Mouse (Mus musculus) adrenal gland, adult 18-20 months (tissue): ENCODE measurements around the gene Ank. TPM values are rescaled to one million over a fixed set of nuclear protein-coding genes. Genes with fewer than 3 reads are reported as not detected.

ENCODE experiments used
- DNase-seq, 2 experiments: peaks; one replicate each; pipeline ENCODE4 v3.0.0; 2021 to 2022; ENCODE audit warnings: low spot score in 2 of 2
- total RNA-seq, 2 experiments: library from RNA; stranded (reverse); gene quantifications; 1 replicate in 1 of 2; 2 replicates in 1 of 2; pipeline ENCODE4 v1.2.3; 2021

The Ank gene
- total RNA-seq, 2 experiments from 2014 or later, result 52.6 to 87.9 TPM

DNA sequence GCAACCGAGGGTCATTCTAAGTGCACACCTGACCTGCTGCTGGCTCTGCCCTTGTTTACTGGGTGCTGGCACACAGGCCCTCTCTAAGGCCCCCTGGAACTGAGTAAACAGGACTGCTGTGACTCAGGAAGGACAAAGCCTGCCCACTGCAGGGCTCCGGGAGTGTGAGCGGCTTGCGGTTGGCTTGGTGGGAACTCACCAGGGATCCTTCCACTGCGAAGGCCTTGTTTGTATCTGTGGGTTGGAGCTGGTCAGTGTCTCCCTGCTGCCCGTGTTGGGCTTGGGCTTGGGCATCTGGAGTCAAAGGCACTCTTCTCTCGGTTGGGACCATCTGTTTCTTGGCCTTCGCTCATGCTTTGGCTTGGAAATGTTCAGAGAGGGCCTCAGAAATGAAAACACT, 129.1 kb downstream of the Ank start:
- no peak for DNase-seq

DNA sequence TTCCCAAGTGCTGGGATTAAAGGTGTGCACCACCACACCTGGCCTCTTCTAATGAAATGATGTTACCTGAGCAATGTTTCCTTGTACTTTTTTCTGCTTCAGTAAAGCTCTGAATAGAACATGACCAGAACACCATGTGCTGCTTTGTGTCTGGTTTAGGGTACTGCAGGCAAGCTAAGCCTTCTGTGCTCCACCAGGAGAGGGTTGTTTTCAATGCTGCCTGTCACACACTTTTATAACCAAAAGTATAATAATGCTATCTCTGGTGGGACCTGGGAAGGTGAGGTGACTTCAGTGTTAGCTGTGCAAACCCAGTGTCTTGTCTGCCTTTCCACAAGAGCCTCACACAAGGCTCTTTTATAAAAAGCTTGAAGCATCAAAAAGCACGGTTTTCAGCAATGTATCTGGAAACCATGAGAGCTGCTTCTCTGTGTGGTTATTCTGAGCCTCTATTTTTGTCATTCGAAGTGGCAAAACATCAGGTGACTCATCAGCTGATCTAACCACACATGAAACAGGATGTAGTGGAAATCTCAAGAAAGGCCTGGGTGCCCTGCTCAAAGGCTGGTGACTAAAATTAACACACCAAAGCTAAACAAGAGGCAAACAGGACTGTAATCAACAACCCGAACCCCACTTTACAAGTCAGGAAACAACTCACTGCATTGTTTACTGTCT, 130.1 kb downstream of the Ank start:
- no peak for DNase-seq

DNA sequence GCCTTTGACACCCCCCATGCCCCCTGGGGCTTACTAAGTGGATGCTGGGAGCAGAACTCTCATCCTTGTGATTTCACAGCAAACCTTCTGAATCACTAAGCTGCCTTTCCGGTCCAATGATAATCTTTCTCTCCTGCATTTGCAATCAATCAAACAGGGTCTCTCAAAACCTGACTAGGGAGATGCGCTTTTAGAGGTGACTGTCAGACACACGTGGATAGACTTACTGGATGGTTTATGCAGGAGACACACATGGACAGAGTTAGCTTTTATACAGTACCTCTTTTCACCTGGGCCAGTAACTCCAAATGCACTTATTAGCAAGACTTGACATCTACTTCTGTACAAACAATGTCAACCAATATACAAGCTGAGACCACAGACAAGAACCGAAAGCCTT, 131.0 kb downstream of the Ank start:
- DNase-seq, result no peak

DNA sequence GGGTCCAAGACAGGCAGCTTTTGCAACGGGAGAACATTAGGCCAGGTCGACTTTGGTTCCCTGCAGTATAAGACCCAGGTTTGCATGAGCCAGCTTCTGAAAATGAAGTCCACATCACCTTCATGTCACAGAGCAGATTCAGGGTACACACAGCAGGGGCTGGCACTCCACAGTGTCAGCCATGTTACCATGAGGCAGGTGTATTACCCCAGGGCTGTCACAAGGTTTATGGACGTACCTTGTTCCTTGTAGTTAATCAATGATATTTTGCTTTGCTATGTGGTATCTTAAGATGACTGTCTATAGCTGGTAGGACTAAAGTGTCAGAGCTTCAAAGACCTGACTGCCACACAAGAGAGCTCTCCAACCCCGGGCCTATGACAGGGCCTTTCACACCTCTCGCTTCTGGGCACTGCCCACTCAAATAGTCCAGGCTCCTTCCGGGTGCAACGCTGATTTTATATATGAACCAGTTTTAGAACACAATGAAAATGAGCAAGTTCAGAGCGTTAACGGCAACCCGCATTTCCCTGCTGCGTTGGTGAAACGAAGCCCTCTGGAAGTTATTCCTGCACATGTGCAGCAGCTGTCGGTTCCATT, 132.4 kb downstream of the Ank start:
- no peak for DNase-seq

DNA sequence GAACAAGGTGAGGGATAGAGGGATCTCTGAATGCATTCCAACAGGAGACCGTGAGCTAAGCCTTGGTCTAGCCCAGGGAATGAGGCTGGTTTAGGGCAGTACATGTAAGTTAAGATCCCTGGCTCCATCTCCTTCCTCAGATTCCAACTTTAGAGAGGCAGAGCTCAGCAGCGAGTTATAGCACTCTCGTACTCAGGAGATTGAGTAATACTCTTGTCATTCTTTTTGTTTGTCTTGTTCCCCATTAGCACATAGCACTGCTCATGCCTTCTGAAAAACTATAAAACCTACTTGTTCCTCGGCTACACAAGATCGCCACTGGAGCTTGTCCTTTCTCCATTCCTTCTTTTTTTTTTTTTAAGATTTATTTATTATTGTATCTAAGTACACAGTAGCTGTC, 134.0 kb downstream of the Ank start:
- DNase-seq, result no peak

DNA sequence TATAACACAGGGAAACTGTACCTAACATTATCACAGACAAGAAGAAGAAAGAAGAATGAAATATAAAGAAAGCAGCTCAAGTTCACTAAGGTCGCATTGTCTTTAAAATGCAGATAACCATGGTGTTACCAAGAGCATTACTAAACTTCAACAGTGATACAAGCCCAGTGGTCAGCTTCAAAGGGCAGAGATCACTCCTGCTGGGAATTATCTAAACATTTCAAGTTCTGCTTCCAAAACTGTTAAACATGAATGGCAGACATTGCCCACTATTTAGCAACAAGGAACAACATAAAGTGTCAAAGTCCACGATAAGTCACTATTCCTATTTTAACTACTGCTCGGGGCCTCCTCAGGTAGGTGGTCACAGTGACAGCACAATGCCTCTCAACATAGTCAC, 138.1 kb downstream of the Ank start:
- no peak for DNase-seq

DNA sequence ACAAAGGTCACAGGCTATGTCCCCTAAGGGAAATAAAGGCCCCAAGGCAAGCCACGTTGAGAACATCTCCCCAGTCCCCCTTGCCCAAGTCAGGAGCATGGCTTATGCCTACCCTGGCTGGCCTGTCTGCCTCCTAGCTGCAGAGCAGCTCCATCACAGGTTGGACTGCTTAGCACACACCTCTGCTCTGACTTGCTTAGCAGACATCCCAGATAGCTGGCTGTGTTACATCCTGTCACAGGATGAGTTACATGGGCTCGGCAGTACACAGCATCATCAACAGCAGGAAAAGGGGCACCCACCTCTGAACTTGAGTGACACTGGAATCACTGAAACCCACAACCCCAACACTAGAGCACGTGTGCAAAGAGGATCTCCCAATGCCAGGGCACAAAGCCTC, 138.8 kb downstream of the Ank start:
- no peak for DNase-seq

DNA sequence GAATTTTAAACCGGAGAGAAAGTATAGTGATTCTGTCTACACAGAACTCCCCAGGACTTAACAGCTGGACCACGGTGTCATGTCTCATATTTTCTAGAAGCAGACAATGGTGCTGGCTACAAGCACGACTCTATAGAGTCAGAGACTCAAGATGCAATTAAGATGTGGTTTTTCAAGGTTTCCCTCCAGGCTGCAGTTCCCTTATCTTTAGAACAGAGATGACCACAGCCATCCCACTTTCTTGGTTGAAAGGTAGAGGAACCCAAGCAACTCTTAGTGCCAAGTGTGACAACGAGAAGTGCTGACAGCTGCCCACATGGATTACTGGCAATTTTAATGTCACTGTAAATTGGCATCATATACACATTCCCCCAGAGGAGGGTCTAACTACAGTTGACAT, 143.1 kb downstream of the Ank start:
- DNase-seq, result no peak

DNA sequence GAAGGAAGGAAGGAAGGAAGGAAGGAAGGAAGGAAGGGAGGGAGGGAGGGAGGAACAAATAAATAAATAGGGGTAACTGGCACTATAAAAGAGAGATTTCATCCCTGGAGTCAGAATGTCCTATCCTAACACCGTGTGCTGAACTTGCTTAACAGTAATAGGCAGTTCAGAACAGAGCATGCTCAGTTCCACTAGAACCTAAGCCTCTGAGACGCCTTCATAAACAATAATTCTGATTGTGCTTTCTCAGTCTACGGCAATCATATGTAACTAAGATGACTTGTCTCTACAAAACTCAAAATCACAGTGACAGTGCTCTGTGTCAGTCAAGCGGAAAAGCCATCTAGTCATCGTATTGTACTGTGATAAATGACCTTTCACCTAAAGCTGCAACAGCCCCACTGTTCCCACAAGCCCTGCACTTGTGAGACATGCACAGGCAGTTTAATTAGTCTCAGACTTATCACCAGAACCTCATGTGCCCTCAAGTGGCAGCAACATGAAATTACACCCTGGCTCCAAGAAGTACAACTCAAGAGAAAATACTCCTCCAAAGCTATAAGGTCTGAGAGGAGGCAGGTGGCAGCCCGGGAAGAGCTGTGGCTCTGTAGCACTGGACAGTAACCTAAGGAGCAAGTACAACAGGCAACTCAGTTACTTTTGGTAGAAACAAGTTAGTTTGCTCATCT, 146.2 kb downstream of the Ank start:
- DNase-seq, result peak; percentile 44 to 60

DNA sequence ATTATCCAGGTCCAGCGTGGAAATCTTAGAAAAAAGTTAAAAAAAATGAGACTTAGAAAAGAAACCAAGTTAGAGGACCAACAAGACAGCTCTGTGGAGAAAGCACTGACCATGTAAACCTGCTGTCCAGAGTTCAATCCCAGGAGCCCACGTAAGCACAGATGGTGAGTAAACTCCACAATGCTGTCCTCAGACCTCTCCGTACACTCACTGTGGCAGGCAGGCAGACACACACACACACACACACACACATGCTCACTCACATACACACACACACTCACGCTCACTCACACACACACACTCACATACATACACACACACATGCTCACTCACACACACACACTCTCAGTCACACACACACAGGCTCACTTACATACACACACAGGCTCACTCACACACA, 146.8 kb downstream of the Ank start:
- DNase-seq, result no peak

DNA sequence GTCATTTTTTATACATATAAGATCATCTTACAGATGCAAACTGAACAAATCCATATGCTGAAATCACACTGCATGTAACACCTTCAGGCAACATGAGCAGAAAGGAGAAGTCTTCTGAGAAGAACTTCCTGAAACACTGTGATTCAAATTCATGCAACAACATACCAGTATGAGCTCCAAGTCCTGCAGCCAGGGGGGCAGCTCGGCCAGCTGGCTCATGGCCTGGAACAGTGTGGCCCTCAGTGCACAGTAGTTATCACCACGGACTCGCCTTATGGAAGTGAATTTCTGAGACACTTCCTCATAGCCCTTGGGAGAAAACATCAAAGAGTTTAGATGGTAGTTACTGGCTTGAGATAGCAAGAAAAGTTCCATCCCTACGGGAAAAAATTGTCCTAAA, 149.7 kb downstream of the Ank start:
- no peak for DNase-seq

DNA sequence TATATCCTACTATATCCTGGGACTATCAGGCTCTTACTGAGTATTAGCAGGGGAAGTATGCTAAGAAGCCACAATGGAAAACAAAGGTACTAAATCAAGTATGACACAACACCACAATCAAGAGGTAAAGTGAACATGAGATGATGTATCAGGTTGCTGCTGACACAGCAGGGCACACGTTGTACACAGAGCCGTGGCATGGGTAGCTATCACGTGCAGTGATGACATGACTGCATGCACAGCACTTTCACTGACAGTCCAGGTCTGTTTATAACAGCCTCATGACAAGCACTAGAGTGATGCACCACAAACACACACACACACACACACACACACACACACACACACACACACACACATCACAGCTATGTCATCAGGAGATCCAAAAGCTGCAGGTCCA, 150.8 kb downstream of the Ank start:
- DNase-seq, result no peak

DNA sequence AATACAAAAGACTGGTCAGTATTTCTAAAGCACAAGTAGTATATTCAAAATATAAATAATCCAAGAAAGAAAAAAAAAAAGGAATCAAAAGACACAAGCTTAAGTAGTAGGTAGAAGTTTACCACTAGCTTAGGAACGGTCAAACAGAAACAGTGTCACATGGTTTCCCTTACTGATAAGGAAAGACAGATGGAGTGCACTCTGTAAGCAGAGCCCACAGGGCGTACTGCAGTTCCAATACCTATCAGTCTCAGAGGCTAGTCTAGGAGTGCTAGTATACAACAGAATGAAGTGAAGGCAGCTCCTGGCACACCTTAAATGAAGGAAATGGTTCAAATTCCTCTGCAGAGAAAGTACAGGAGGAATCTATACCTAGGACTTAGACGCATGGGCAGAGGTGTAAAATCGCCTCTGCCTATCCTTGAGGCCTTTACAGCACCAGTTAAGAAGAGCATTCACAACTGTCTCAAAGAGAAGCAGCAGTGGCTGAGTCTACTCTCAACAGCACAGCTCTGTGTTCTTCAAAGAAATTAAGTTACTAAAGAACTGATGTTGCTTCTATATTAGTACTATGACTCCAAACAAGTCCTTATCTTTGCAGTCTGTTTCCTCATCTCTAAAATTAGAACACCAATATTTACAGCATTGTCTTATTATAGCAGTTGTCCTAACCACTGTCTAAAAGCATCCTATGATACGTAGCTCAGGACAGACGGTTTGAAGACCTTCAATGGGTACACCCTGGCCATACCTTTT, 152.5 kb downstream of the Ank start:
- DNase-seq, result no peak

DNA sequence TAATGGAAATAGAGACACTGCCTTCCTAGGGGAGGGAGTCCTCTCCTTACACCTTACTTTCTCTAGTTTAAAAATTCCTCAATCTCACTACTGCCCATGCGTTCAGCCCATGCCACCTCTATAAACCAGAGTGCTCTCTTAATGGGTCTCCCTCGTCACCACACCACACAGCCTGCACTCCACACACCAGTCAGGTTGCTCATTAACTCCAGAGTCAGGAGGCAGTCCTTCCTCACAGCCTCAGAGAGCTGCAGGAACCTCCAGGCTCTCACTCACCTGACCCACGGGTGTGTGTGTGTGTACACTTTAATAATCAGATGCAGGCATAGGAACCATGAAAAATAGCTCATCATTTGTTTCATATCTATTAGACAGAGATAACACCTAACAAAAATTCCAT, 153.2 kb downstream of the Ank start:
- no peak for DNase-seq

DNA sequence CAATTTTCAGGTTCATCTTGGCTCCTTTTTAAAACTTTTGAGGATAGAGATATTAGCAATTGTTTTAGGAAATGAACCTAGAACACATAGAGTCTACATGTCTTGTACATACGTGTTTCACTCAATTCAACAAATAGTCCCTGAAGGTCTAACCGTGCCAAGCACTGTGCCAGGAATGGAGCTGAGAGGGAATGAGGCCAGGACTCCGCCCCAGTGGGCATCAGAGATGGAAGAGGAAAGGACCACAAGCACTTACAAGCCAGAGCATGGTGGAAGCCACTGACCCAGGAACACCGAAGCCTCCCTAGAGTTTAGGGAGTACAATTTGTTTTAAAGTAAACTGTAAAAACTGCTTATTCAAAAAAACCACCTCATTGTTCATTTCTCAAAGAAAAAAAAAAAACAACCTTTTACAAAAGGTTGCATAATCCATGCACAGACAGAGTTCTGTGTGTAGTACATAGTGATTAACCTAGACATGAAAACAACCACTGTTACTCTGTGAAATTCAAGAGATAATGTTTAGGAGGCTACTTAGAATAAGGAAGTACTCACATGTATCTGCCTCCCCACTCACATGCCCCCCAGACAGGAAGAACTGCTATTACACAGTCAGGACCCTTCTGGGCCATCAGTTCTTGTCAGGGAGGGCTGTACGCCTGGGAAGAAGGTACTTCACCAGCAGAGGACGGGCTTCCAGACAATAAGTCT, 154.2 kb downstream of the Ank start:
- DNase-seq, result no peak

DNA sequence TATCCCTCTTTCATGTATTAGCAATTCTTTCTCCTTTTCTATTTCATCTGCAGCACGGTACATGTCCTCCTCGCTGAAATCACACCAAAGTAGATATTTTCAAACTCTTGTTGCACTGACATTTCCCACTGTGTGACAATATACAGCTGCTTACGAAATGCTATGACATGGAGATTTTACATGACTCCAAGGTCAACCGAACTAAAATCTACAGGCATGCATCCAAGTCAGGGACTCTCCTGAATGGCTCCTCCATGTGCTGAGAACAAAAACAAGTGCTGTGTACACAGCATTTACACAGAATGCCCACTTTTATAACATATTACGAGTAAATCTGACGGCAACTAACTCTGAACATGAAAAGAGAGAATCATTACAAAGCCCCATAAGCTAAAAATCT, 156.8 kb downstream of the Ank start:
- DNase-seq, result no peak

DNA sequence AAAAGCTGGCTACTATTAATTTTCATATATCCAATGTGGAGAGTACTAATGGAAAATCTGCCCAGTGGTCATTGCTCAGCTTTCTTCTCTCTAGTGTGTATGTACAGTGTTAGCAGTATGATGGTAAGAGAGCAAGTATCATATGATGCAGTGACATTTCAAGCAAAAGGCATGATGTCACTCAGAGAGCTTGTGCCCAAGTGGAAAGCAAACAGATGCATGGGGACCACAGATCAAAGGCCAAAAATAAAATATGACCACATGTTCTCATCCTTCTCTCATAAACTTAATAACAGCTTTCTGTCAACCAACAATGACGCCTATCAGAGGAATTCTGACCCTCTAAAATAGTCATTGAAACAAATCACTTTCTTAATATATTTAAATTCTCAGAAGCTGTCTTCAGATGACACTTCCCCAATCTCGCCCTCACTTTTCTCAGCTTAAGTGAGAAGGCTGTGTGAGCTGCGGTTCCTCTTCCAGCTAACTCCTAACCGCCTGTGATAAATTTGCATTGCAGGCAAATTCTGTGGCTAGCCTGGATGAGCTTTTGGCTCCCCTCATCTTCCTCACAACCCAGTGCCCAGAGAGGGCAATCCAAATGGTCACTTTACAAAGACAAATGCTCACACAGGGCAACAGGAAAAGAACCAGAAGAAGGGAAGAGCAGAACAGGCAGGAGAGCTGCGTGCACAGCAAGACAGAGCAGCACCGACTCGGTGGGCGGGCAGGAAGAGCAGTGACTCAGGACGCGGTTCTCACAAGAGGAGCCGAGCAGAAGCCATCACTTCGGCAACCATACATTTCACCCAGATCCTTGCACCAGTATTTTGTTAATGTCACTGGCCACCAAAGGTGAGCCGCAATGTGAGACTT, 158.8 kb downstream of the Ank start:
- DNase-seq, result no peak

DNA sequence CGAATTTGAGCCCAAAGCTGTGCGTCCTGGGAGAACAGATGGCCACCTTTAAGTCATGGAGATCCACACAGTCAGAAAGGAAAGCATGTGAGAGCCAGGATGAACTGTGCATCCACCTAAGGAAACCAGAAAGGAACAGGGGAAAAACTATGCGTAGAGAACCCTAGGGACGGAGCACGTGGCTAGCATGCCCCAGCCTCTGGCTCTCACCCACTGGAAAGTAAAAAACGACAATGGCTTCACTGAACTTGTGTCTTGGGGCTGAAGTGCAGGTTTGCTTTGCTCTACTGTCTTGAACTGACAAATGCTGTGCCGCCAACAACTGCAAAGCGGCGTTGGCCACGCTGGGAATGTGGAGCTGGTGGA, 159.4 kb downstream of the Ank start:
- no peak for DNase-seq

DNA sequence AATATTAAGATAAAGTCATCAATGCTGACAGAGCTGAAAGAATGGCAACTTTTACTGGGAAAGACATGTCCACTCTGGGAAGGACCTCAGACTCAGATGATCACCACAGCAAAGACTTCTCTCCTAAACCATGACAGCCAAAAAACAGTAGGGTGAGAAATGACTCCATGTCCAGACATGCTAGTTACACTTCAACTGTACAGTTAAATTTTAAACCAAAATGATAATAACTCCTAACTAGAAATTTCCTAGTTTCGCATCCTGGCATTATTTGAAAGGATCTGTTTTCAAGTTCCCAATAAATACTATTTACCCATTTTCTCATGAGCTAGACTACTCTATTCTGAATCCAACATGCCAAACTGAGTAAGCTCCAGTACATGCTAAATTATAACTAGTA, 159.8 kb downstream of the Ank start:
- DNase-seq, result no peak

DNA sequence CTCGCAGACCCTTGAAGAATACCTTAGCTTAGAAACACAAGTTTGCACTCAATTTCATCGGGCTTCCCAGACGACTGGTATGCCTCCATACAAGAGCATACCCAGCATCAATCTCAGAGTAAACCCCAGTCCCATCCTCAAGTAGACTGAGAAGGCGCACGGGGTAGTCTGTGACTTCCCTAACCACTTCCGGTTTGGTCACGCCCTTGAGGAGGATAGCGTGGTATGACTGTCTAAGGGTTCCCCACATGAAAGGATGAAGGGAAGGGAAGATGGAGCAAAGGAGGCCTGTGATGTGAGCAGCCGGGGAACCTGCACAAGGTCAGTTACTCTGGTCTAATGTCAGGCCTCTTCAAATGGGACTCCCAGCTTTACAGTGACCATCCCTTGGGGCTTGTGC, 161.3 kb downstream of the Ank start:
- no peak for DNase-seq

DNA sequence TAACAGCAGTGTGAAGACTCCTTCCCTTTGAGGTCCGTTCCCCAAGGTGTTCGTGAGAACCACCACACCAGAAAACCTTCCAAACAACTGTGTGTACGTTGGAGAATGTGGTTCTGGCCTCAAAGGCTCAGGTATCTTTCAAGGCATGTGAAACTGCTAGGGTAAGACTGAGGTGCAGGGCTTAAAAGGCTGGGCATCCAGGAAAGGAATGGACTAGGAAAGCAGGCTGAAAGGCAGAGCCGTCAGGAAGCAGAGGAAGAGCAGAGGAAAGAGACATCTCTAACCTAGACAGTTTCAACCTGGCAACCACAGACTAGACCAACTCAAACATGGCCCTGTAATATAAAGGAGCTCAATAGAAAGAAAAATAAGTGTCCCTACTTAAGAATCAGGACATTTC, 162.6 kb downstream of the Ank start:
- DNase-seq, result no peak
